Mouse (Mus musculus): ENCODE measurements around the gene Tmcc3.

Gene Tmcc3

DNA sequence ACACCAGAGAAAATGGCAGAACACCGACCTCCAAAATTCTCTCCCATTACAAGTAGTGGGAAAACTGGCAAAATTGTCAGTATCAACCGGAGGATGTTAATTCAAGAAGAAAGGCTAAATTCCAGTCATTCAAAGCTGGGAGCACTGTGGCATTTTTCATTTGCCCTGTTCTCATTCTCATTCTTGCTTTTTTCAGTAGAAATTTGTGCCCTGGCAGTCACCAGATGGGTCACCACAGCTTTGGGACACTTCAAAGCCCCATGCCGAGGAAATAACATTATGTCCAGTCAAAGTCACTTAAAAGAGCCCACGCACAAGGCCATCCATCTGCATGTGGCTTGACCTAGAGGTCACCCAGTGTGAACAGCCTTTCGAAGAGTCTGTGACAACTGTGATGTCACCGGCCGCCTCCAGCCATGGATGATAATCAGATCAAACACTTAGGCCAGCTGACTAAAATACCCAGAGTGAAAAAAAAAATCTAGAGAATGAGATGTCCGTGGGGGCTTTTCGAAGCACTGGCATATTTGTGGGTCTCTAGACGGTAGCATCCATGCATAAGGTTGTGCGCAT, 319.9 kb downstream of the Tmcc3 start:
- no peak for DNase-seq (ENCODE audit: low spot score in 2 of 2)

DNA sequence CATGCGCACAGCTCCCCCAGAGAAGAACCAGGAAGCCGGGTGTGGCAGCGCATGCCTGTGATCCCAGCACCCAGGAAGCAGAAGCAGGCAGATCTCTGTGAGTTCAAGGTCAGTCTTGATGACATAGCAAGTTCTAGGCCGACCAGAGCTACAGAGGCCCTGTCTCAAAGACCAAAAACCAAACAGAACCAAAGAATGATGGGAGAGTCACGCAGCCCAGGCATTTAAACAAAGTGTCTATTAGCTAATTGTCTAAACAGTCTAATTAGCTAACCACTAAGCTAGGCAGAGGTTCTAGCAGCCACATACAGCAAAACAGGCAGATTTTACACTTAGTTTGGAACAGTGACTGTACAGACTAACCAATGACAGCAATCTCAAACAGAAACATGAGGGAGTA, 320.5 kb downstream of the Tmcc3 start:
- no peak for DNase-seq (ENCODE audit: low spot score in 2 of 2)

DNA sequence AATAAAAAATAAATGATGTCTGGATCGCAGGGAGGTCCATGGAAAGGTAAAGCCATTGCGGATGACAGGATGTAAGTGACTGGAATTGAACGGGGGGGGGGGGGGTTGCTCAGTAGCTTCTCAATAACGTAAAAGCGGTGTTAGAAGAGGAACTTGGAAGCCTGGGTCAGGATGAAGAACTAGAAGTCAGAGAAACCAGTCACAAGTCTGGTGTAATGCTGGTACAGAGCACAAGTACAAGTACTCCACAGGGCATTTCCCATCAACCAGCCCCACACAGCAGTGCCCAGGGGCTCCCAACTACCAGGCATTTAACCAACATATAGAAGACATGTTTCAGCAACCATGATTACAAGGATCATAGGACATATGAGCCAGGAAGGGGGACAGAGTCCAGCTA, 326.9 kb downstream of the Tmcc3 start:
- no peak for DNase-seq (ENCODE audit: low spot score in 2 of 2)

DNA sequence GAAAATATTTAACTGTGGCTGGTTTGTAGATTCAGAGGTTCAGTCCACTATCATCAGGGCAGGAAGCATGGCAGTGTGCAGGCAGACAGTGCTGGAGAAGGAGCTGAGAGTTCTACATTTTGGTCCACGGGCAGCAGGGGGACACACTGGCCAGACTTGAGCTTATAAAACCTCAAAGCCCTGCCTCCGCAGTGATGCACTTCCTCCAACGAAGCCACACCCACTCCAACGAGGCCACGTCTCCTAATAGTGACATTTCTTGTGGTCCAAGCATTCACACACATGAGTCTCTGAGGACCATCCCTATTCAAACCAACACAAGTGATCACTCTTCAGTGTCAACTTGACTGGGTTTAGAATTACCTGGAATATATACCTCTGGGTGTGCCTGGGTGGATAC, 327.5 kb downstream of the Tmcc3 start:
- DNase-seq (ENCODE audit: low spot score in 2 of 2) = no peak

DNA sequence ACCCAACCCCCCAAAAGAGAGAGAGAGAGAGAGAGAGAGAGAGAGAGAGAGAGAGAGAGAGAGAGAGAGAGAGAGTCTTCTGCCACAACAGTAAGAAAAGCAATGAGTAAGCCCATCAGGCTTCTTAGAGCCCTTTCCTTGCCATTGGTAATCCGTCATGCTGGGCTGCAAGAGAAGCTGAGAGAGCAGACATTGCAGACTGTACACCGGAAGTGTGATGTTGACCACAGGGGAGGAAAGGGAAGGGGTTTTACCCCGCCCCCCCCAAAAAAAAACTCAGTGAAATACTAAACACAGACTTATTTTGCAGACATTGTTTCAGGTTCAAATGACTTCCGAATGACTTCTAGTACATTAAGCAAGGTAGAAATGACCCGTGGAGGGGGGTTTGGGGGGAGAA, 328.3 kb downstream of the Tmcc3 start:
- DNase-seq (ENCODE audit: low spot score in 2 of 2) = no peak
